Mouse (Mus musculus): ENCODE measurements at regions not wholly inside any gene's neighbourhood (a gene's known extent, or its start where the extent isn't known, plus 50 kb on each side); places are given as distances from the start of the nearest gene placed in this dataset.
"Not testable (repeated sequence)": the region's sequence is repeated elsewhere in the genome, so short reads cannot be mapped to it uniquely, and the experiment has no call there.

- DNase-seq (ENCODE audit: low spot score in 2 of 2), result peak; percentile 28 to 53
These were observed 109.0 kb upstream of the Olfr1324 start for GRCm38 (mm10) chrX:50537122-50537784.

GRCm38 (mm10) chrX:50504047-50504446 is 75.7 kb upstream of the Olfr1324 start:
- no peak for DNase-seq (ENCODE audit: low spot score in 2 of 2)

GRCm38 (mm10) chrX:50501181-50501580 is 72.9 kb upstream of the Olfr1324 start:
- DNase-seq (ENCODE audit: low spot score in 2 of 2), result no peak

DNA sequence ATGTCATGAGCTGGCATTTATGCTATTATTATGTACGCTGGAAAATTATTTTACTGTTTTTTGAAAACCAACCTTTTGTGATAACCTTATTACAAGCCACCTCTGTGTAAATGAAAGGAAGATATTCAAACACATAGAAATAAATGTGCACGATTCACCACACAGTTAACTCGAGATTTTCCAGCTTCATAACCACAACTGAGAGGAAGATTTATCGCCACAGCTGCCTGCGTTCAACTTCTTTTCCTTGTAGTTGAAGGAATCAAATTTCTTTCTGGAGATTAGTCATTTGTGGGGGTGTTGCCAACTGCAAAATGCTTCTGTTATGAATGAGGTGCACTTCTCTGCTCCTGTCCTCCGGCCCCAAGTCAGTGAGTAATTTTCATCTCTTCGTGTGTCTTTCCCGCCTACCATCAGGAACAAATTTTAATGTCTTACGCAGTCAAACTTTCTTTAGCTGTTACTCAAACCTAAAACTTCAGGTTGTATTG is 62.2 kb upstream of the Olfr1324 start:
- not testable (repeated sequence) for DNase-seq (ENCODE audit: low spot score in 2 of 2)
